Mouse (Mus musculus): ENCODE data around the gene Fibp. TPM values are rescaled to one million over a fixed set of nuclear protein-coding genes. Genes with fewer than 3 reads are reported as not detected.

Fibp gene
- polyA plus RNA-seq, 1 experiment from 2014 or later, result 111 TPM

- H3K4me2 ChIP-seq (ENCODE audit: low read depth, low read length), result peak within 1 kb of the TSS; percentile 5; the same call in 1 of the 2 replicates
- H3K9me3 ChIP-seq (ENCODE audit: control insufficient read depth, low read length), result no peaks in the 10 kb centered on the region
- H3K4me3 ChIP-seq (ENCODE audit: low read length), result no peak within 1 kb of the TSS
- no peaks in the 10 kb centered on the region for H3K27me3 ChIP-seq (ENCODE audit: control insufficient read depth, insufficient read depth, low read depth, low read length)
- no peak for ATAC-seq (ENCODE audit: low read depth)
- H3K4me1 ChIP-seq (replicated peaks; ENCODE audit: control insufficient read depth, insufficient read depth, low read length), result no peaks in the 10 kb centered on the region
- no peak within 1 kb of the TSS for H3K27ac ChIP-seq (ENCODE audit: low read length)
- H3K36me3 ChIP-seq (ENCODE audit: control insufficient read depth, insufficient read depth, low read length), result no peaks in the 10 kb centered on the region
- WGBS, result 37% methylated on average over 17 of the region's 17 CpGs
- no peak within 1 kb of the TSS for H3K9ac ChIP-seq (ENCODE audit: low read length)
These were observed 43.3 kb downstream of the Fibp start, which contains the start of gene 1700020D05Rik for GRCm38 (mm10) chr19:5503687-5504086. TSS of gene 1700020D05Rik (minus strand) at chr19:5503787.

DNA sequence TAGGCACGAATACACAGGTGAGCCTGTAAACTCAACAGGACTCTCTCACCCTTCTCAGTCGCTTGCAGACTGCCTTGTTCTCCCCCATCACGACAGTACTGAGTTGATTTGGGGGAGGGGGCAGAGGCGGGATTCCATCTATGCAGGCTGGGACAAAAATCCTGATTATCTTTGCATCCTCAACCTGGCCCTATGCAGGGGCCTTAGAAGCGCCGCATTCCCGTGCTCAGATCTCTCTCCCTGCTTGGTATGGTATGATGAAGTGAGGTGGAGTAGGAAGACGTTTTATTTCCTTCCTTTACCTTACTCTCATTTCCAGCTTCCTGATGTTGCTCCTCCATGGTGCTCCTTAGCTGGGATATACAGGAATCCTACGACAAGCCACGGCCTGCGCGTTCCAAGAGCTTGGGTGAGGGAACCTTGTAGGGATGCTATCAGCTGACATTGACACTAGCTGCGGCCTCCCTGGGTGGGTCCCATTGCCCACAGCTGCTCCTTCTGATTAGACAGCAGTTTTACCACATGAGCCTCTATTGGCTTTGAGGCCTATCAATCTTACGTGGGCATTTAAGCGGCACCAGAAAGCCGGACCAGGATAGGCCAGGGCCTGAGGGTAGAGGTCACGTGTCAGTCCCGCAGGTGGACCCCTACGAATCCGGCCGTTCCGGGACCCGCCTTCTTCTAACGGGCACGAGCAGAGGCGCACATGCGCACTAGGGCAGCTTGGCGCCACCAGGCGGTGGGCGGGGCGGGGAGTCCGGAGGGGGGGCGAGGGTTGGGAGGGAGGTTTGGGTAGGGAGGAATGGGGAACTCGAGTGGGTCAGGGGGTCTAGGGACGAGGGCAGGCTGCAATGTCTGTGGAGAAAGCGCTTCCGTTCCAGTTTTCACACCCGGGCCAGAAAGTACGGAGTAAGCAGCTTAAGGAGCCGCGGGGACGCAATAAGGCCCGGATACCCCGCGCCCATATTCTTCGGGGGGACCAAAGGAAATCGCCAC, 49.9 kb downstream of the Fibp start, which contains the start of gene Snx32:
TSS of gene Snx32 (minus strand) at position 508 of the 996 bp plus-strand sequence.
- Histone ChIP-seq H3K36me3 (ENCODE audit: control insufficient read depth, insufficient read depth, low read length) (no peaks in the 10 kb centered on the region), H3K9ac (ENCODE audit: low read length) (peak within 1 kb of the TSS; percentile 69), H3K27ac (ENCODE audit: low read length) (peak within 1 kb of the TSS; percentile 9; the same call in 1 of the 2 replicates), H3K4me1 (replicated peaks; ENCODE audit: control insufficient read depth, insufficient read depth, low read length) (peaks cover 20% of the 10 kb centered on the region), H3K4me3 (ENCODE audit: low read length) (peak within 1 kb of the TSS; percentile 53), H3K9me3 (ENCODE audit: control insufficient read depth, low read length) (no peaks in the 10 kb centered on the region), H3K27me3 (ENCODE audit: control insufficient read depth, insufficient read depth, low read depth, low read length) (no peaks in the 10 kb centered on the region), H3K4me2 (ENCODE audit: low read depth, low read length) (peak within 1 kb of the TSS; percentile 75)
- ATAC-seq (ENCODE audit: low read depth), result peak; percentile 99
- 3% methylated on average over 46 of the region's 47 CpGs for WGBS

DNA sequence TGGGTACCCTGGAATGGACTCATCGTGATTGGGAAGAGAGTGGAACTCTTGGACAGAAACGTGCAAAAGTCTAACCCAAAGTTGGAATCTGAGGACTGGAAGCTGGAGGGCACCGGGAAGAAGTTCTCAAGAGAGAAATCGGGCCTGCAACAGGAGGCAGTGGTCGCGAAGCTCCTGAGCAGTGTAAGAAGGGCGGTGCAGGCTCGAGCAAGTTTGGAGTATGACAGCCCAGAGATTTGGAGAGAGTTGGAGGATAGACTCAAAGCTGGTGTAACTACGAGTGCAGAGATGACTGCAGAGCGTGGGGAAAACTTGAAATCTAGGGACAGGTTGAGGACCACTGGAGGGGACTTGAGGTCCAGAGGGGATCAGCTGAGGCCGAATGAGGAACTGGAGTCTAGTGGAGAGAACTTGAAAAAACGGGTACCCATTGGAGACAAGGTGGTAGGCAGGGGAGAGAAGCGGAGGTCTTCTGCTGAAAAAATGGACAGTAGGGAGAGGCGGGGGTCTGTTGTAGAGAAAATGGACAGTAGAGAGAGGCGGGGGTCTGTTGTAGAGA, 50.7 kb downstream of the Fibp start:
- peak overlapping the region; percentile 75 for H3K4me2 ChIP-seq (ENCODE audit: low read depth, low read length)
- H3K27ac ChIP-seq (ENCODE audit: low read length), result peak overlapping the region; percentile 9; the same call in 1 of the 2 replicates
- WGBS, result 45% methylated on average over 15 of the region's 15 CpGs
- peaks cover 20% of the 10 kb centered on the region for H3K4me1 ChIP-seq (replicated peaks; ENCODE audit: control insufficient read depth, insufficient read depth, low read length)
- no peaks in the 10 kb centered on the region for H3K9me3 ChIP-seq (ENCODE audit: control insufficient read depth, low read length)
- peak overlapping the region; percentile 53 for H3K4me3 ChIP-seq (ENCODE audit: low read length)
- H3K36me3 ChIP-seq (ENCODE audit: control insufficient read depth, insufficient read depth, low read length), result no peaks in the 10 kb centered on the region
- peak; percentile 7; the same call in 1 of the 2 replicates for ATAC-seq (ENCODE audit: low read depth)
- no peaks in the 10 kb centered on the region for H3K27me3 ChIP-seq (ENCODE audit: control insufficient read depth, insufficient read depth, low read depth, low read length)
- peak overlapping the region; percentile 69 for H3K9ac ChIP-seq (ENCODE audit: low read length)

- H3K9ac ChIP-seq (ENCODE audit: low read length), result no peak overlapping the region
- peaks cover 20% of the 10 kb centered on the region for H3K4me1 ChIP-seq (replicated peaks; ENCODE audit: control insufficient read depth, insufficient read depth, low read length)
- WGBS, result 65% methylated on average over 12 of the region's 12 CpGs
- H3K4me3 ChIP-seq (ENCODE audit: low read length), result no peak overlapping the region
- H3K36me3 ChIP-seq (ENCODE audit: control insufficient read depth, insufficient read depth, low read length), result no peaks in the 10 kb centered on the region
- no peaks in the 10 kb centered on the region for H3K27me3 ChIP-seq (ENCODE audit: control insufficient read depth, insufficient read depth, low read depth, low read length)
- no peak for ATAC-seq (ENCODE audit: low read depth)
- H3K27ac ChIP-seq (ENCODE audit: low read length), result peak overlapping the region; percentile 31
- peak overlapping the region; percentile 13; the same call in 1 of the 2 replicates for H3K4me2 ChIP-seq (ENCODE audit: low read depth, low read length)
- H3K9me3 ChIP-seq (ENCODE audit: control insufficient read depth, low read length), result no peaks in the 10 kb centered on the region
These were observed 51.9 kb downstream of the Fibp start for GRCm38 (mm10) chr19:5512091-5513004.

GRCm38 (mm10) chr19:5513005-5513349, 52.6 kb downstream of the Fibp start:
- no peaks in the 10 kb centered on the region for H3K27me3 ChIP-seq (ENCODE audit: control insufficient read depth, insufficient read depth, low read depth, low read length)
- H3K9ac ChIP-seq (ENCODE audit: low read length), result no peak overlapping the region
- no peak for ATAC-seq (ENCODE audit: low read depth)
- no peaks in the 10 kb centered on the region for H3K9me3 ChIP-seq (ENCODE audit: control insufficient read depth, low read length)
- no peaks in the 10 kb centered on the region for H3K36me3 ChIP-seq (ENCODE audit: control insufficient read depth, insufficient read depth, low read length)
- H3K4me1 ChIP-seq (replicated peaks; ENCODE audit: control insufficient read depth, insufficient read depth, low read length), result peaks cover 20% of the 10 kb centered on the region
- H3K4me3 ChIP-seq (ENCODE audit: low read length), result no peak overlapping the region
- H3K4me2 ChIP-seq (ENCODE audit: low read depth, low read length), result no peak overlapping the region
- 77% methylated on average over 3 of the region's 3 CpGs for WGBS
- H3K27ac ChIP-seq (ENCODE audit: low read length), result no peak overlapping the region

Other genes with a start within 250 kb of the Fibp start
- 16.5 and 21.0 TPM in 2 replicates for gene Pacs1, start 187.5 kb upstream of the Fibp start, polyA plus RNA-seq (2015; fragmentation: Nextera tagmentation; extraction: Ambion mirVana)
- 322 TPM in 2 replicates for gene Sf3b2, start 165.2 kb upstream of the Fibp start, polyA plus RNA-seq (2015; fragmentation: Nextera tagmentation; extraction: Ambion mirVana)
- 1.4 and 2.0 TPM in 2 replicates for gene Gal3st3, start 162.3 kb upstream of the Fibp start, polyA plus RNA-seq (2015; fragmentation: Nextera tagmentation; extraction: Ambion mirVana)
- not detected in 2 replicates for gene Catsper1, start 124.9 kb upstream of the Fibp start, polyA plus RNA-seq (2015; fragmentation: Nextera tagmentation; extraction: Ambion mirVana)
- gene Cst6, start 111.0 kb upstream of the Fibp start, polyA plus RNA-seq (2015; fragmentation: Nextera tagmentation; extraction: Ambion mirVana), result 0.67 and 1.4 TPM in 2 replicates
- 49.4 and 50.1 TPM in 2 replicates for gene Eif1ad, start 93.9 kb upstream of the Fibp start, polyA plus RNA-seq (2015; fragmentation: Nextera tagmentation; extraction: Ambion mirVana)
- 433 and 448 TPM in 2 replicates for gene Banf1, start 93.4 kb upstream of the Fibp start, polyA plus RNA-seq (2015; fragmentation: Nextera tagmentation; extraction: Ambion mirVana)
- gene Sart1, start 71.9 kb upstream of the Fibp start, polyA plus RNA-seq (2015; fragmentation: Nextera tagmentation; extraction: Ambion mirVana), result 67.4 and 69.7 TPM in 2 replicates
- gene Tsga10ip, start 58.1 kb upstream of the Fibp start, polyA plus RNA-seq (2015; fragmentation: Nextera tagmentation; extraction: Ambion mirVana), result 1.3 and 1.5 TPM in 2 replicates
- gene Drap1, start 35.6 kb upstream of the Fibp start, polyA plus RNA-seq (2015; fragmentation: Nextera tagmentation; extraction: Ambion mirVana), result 263 and 265 TPM in 2 replicates
- gene AI837181, start 35.5 kb upstream of the Fibp start, polyA plus RNA-seq (2015; fragmentation: Nextera tagmentation; extraction: Ambion mirVana), result 20.7 and 28.3 TPM in 2 replicates
- gene Fosl1, start 13.1 kb upstream of the Fibp start, polyA plus RNA-seq (2015; fragmentation: Nextera tagmentation; extraction: Ambion mirVana), result not detected in 2 replicates
- gene Ccdc85b, start 2.7 kb upstream of the Fibp start, polyA plus RNA-seq (2015; fragmentation: Nextera tagmentation; extraction: Ambion mirVana), result 7.5 and 7.7 TPM in 2 replicates
- gene Ctsw, start 7.9 kb downstream of the Fibp start, polyA plus RNA-seq (2015; fragmentation: Nextera tagmentation; extraction: Ambion mirVana), result 2.2 and 3.8 TPM in 2 replicates
- gene Efemp2, start 13.3 kb downstream of the Fibp start, polyA plus RNA-seq (2015; fragmentation: Nextera tagmentation; extraction: Ambion mirVana), result 197 and 200 TPM in 2 replicates
- gene Mus81, start 27.8 kb downstream of the Fibp start, polyA plus RNA-seq (2015; fragmentation: Nextera tagmentation; extraction: Ambion mirVana), result 45.7 and 51.4 TPM in 2 replicates
- 2,553 and 2,793 TPM in 2 replicates for gene Cfl1, start 29.8 kb downstream of the Fibp start, polyA plus RNA-seq (2015; fragmentation: Nextera tagmentation; extraction: Ambion mirVana)
- not detected in 2 replicates for gene 1700020D05Rik, start 43.2 kb downstream of the Fibp start, polyA plus RNA-seq (2015; fragmentation: Nextera tagmentation; extraction: Ambion mirVana)
- 7.4 and 7.7 TPM in 2 replicates for gene Snx32, start 49.9 kb downstream of the Fibp start, polyA plus RNA-seq (2015; fragmentation: Nextera tagmentation; extraction: Ambion mirVana)
- gene Ovol1, start 100.0 kb downstream of the Fibp start, polyA plus RNA-seq (2015; fragmentation: Nextera tagmentation; extraction: Ambion mirVana), result 2.6 and 3.7 TPM in 2 replicates
- gene Ap5b1, start 107.4 kb downstream of the Fibp start, polyA plus RNA-seq (2015; fragmentation: Nextera tagmentation; extraction: Ambion mirVana), result 6.1 and 7.0 TPM in 2 replicates
- gene Rnaseh2c, start 141.3 kb downstream of the Fibp start, polyA plus RNA-seq (2015; fragmentation: Nextera tagmentation; extraction: Ambion mirVana), result 131 and 159 TPM in 2 replicates
- 55.1 and 57.3 TPM in 2 replicates for gene Kat5, start 149.6 kb downstream of the Fibp start, polyA plus RNA-seq (2015; fragmentation: Nextera tagmentation; extraction: Ambion mirVana)
- 55.5 and 62.1 TPM in 2 replicates for gene Rela, start 176.9 kb downstream of the Fibp start, polyA plus RNA-seq (2015; fragmentation: Nextera tagmentation; extraction: Ambion mirVana)
- 42.2 and 43.7 TPM in 2 replicates for gene Sipa1, start 203.1 kb downstream of the Fibp start, polyA plus RNA-seq (2015; fragmentation: Nextera tagmentation; extraction: Ambion mirVana)
- gene Map3k11, start 228.1 kb downstream of the Fibp start, polyA plus RNA-seq (2015; fragmentation: Nextera tagmentation; extraction: Ambion mirVana), result 37.8 and 40.1 TPM in 2 replicates
- gene Pcnx3, start 228.3 kb downstream of the Fibp start, polyA plus RNA-seq (2015; fragmentation: Nextera tagmentation; extraction: Ambion mirVana), result 18.3 and 20.8 TPM in 2 replicates
- 0.36 and 0.50 TPM in 2 replicates for gene Kcnk7, start 243.8 kb downstream of the Fibp start, polyA plus RNA-seq (2015; fragmentation: Nextera tagmentation; extraction: Ambion mirVana)

Measured in lung, embryonic 16.5 days (tissue).